ENCODE assay signal across 12 mouse cellular contexts in the genomic region with DNA sequence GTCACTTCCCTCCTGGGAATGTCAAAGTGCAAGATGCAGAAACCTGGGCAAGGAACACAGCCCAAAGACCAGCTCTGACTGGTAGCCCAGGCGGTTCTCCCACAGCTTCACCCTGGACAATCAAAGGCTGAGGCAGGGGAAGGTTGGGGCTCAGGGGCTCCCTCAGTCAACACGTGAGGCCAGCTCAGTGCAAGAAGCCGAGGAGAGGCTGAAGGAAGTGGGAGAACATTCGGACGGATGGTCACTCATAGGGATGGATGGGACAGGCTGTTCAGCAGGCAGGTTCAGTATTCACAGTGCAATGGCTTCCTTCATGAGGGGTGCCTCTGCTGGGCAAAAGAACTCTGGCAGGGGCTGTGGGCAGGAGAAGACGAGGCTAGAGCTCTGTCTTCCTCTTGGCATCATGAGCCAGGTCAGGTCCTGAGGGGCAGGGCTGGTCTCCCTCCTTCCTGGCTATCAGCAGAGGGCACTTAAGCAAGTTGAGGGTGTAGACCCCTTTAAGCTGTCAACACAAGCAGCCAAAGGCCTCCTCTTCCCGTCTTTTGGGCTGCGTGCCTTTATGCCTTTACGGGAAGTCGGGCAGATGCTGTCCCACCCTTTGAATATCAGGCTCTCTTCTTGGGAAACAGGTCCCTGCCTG. TPM values are rescaled to one million over a fixed set of nuclear protein-coding genes. Genes with fewer than 3 reads are reported as not detected.
DNase-seq lines count a peak whose midpoint lies in the region; ATAC-seq and TF ChIP-seq lines count a peak whose summit lies in the region.
"Had no signal": no experiment of that assay in that cellular context is flagged by ENCODE, and none has a peak within 500 bp of the region (broad histone marks: within the 10 kb centered on the region; RNA-seq: fewer than 3 reads in every experiment).

No protein-coding gene starts in this region.

- no peaks in the 10 kb centered on the region for H3K9me3 ChIP-seq in kidney, embryonic 14.5 days (ENCODE audit: control insufficient read depth, low read length)
- no peaks in the 10 kb centered on the region for H3K9me3 ChIP-seq in neural tube, embryonic 15.5 days (replicated peaks)
- no peaks in the 10 kb centered on the region for H3K9me3 ChIP-seq in stomach, postnatal 0 days (ENCODE audit: control insufficient read depth, low read length)

- TF ChIP-seq EP300 in stomach, postnatal 0 days (optimal IDR thresholded peaks at IDR 0.05) = no peak

- no peak for TF ChIP-seq POLR2A in cerebellum, adult 2 months (IDR thresholded peaks at IDR 0.05; ENCODE audit: borderline replicate concordance, insufficient read depth, low read length)

- intact Hi-C loops in gastrocnemius, adult 2 months (cut with DNase I) = no loop called here

- H3K9ac ChIP-seq in kidney, embryonic 14.5 days (ENCODE audit: low read depth, low read length) = no peak overlapping the region
- no peak overlapping the region for H3K9ac ChIP-seq in neural tube, embryonic 15.5 days (replicated peaks)
- H3K9ac ChIP-seq in stomach, postnatal 0 days (ENCODE audit: low read length) = no peak overlapping the region
- H3K9ac ChIP-seq: liver, embryonic 14.5 days had no signal

- no peak overlapping the region for H3K4me3 ChIP-seq in gastrocnemius, adult 2 months
- H3K4me3 ChIP-seq in kidney, embryonic 14.5 days (ENCODE audit: low read length) = no peak overlapping the region
- no peak overlapping the region for H3K4me3 ChIP-seq in neural tube, embryonic 15.5 days (replicated peaks)
- H3K4me3 ChIP-seq in stomach, postnatal 0 days (ENCODE audit: low read depth, low read length) = no peak overlapping the region
- H3K4me3 ChIP-seq in cerebellum, adult 2 months (replicated peaks; ENCODE audit: insufficient read depth, low read depth, low read length) = no peak overlapping the region

- no peak for TF ChIP-seq CTCF in gastrocnemius, adult 2 months (IDR thresholded peaks at IDR 0.05)
- TF ChIP-seq CTCF in stomach, postnatal 0 days (IDR thresholded peaks at IDR 0.05; ENCODE audit: low read depth) = no peak
- TF ChIP-seq CTCF in cerebellum, adult 2 months (IDR thresholded peaks at IDR 0.05; ENCODE audit: borderline replicate concordance, insufficient read depth, low read depth, low read length) = no peak

- 85% methylated on average over 10 of the region's 10 CpGs for WGBS in kidney, embryonic 14.5 days
- 94% methylated on average over 10 of the region's 10 CpGs for WGBS in neural tube, embryonic 15.5 days
- 77% methylated on average over 10 of the region's 10 CpGs for WGBS in stomach, postnatal 0 days
- WGBS in cerebellum, adult 2 months = 76% methylated on average over 10 of the region's 10 CpGs

- peak overlapping the region; percentile 74 for H3K27ac ChIP-seq in gastrocnemius, adult 2 months
- H3K27ac ChIP-seq in kidney, embryonic 14.5 days (ENCODE audit: low read depth, low read length) = peak overlapping the region; percentile 85; the same call in 1 of the 2 replicates
- peak overlapping the region; percentile 70; the same call in 1 of the 2 replicates for H3K27ac ChIP-seq in neural tube, embryonic 15.5 days (replicated peaks)
- peak overlapping the region; percentile 78 for H3K27ac ChIP-seq in stomach, postnatal 0 days (replicated peaks)
- H3K27ac ChIP-seq in cerebellum, adult 2 months (ENCODE audit: insufficient read depth, low read length) = no peak overlapping the region
- H3K27ac ChIP-seq: liver, embryonic 14.5 days; macrophage had no signal

- no peak for DNase-seq in gastrocnemius, adult 2 months
- no peak for DNase-seq in gastrocnemius, adult 8-10 months (ENCODE audit: low spot score in 2 of 2)
- DNase-seq in kidney, postnatal 14 days = no peak
- no peak for DNase-seq in neural tube, embryonic 10.5 days (ENCODE audit: extremely low spot score, low spot score)
- DNase-seq in stomach, postnatal 0 days (ENCODE audit: low spot score) = no peak
- DNase-seq in cerebellum, adult 2 months = no peak
- DNase-seq: gastrocnemius, postnatal 25 days; heart, postnatal 36 days had no signal

- peaks cover 31% of the 10 kb centered on the region for H3K4me1 ChIP-seq in kidney, embryonic 14.5 days (ENCODE audit: control insufficient read depth, insufficient read depth, low read length)
- H3K4me1 ChIP-seq in neural tube, embryonic 15.5 days = peaks cover 25% of the 10 kb centered on the region
- H3K4me1 ChIP-seq in stomach, postnatal 0 days (replicated peaks; ENCODE audit: control insufficient read depth, insufficient read depth) = peaks cover 12% of the 10 kb centered on the region
- no peaks in the 10 kb centered on the region; the same call in 1 of the 2 replicates for H3K4me1 ChIP-seq in cerebellum, adult 2 months (ENCODE audit: control insufficient read depth, insufficient read depth, low read length)

- no peaks in the 10 kb centered on the region for H3K27me3 ChIP-seq in kidney, embryonic 14.5 days (ENCODE audit: control insufficient read depth, insufficient read depth, low read length)
- no peaks in the 10 kb centered on the region for H3K27me3 ChIP-seq in neural tube, embryonic 15.5 days (replicated peaks)
- no peaks in the 10 kb centered on the region for H3K27me3 ChIP-seq in stomach, postnatal 0 days (ENCODE audit: control insufficient read depth, insufficient read depth, low read length)
- no peaks in the 10 kb centered on the region for H3K27me3 ChIP-seq in cerebellum, adult 2 months (ENCODE audit: control insufficient read depth, insufficient read depth, low read length)

- no peak for ATAC-seq in kidney, embryonic 14.5 days (ENCODE audit: low FRiP score, low TSS enrichment)
- no peak for ATAC-seq in neural tube, embryonic 15.5 days (ENCODE audit: low FRiP score)
- ATAC-seq in stomach, postnatal 0 days (ENCODE audit: low FRiP score, low TSS enrichment) = no peak

- H3K36me3 ChIP-seq in kidney, embryonic 14.5 days (ENCODE audit: control insufficient read depth, insufficient read depth, low read length) = peaks cover 4% of the 10 kb centered on the region; the same call in 1 of the 2 replicates
- H3K36me3 ChIP-seq in neural tube, embryonic 15.5 days = no peaks in the 10 kb centered on the region
- peaks cover 25% of the 10 kb centered on the region for H3K36me3 ChIP-seq in stomach, postnatal 0 days (ENCODE audit: control insufficient read depth, insufficient read depth, low read length)

- no peak overlapping the region for H3K4me2 ChIP-seq in kidney, embryonic 14.5 days (replicated peaks; ENCODE audit: low read depth, low read length)
- H3K4me2 ChIP-seq in neural tube, embryonic 15.5 days = no peak overlapping the region
- H3K4me2 ChIP-seq in stomach, postnatal 0 days (replicated peaks; ENCODE audit: low read depth) = no peak overlapping the region

RNA-seq across cellular contexts. Expression of a gene that starts 18.1 kb away (rescaled TPM):
- 1 to 10 TPM; 7.9 to 8.5 TPM for total RNA-seq in gastrocnemius, adult 2 months (2021)
- total RNA-seq in gastrocnemius, adult 8-10 months (2022) = 1 to 10 TPM; 5.0 to 7.4 (median 6.8) TPM
- polyA plus RNA-seq in kidney, embryonic 14.5 days (2014; fragmentation: Nextera tagmentation; extraction: Ambion mirVana) = 3.9 and 8.5 TPM in 2 replicates
- 7.8 and 8.4 TPM in 2 replicates for polyA plus RNA-seq in neural tube, embryonic 15.5 days (2015; fragmentation: Nextera tagmentation; extraction: Ambion mirVana)
- 13.1 and 14.7 TPM in 2 replicates for polyA plus RNA-seq in stomach, postnatal 0 days (2015; fragmentation: Nextera tagmentation; extraction: Ambion mirVana)
- polyA plus RNA-seq in cerebellum, adult 2 months (2012; rRNA removed) = 18.3 and 20.9 TPM in 2 replicates

RNA-seq across cellular contexts. Expression of a gene that starts 45.8 kb away (rescaled TPM):
- 10 to 100 TPM; 30.0 to 33.0 TPM for total RNA-seq in gastrocnemius, adult 2 months (2021)
- 10 to 100 TPM; 21.9 to 29.4 (median 28.6) TPM for total RNA-seq in gastrocnemius, adult 8-10 months (2022)
- polyA plus RNA-seq in kidney, embryonic 14.5 days (2014; fragmentation: Nextera tagmentation; extraction: Ambion mirVana) = 73.8 and 119 TPM in 2 replicates
- 108 and 110 TPM in 2 replicates for polyA plus RNA-seq in neural tube, embryonic 15.5 days (2015; fragmentation: Nextera tagmentation; extraction: Ambion mirVana)
- 39.8 and 41.4 TPM in 2 replicates for polyA plus RNA-seq in stomach, postnatal 0 days (2015; fragmentation: Nextera tagmentation; extraction: Ambion mirVana)
- 386 and 408 TPM in 2 replicates for polyA plus RNA-seq in cerebellum, adult 2 months (2012; rRNA removed)
